Mouse (Mus musculus): Measurements from ENCODE around the gene Tctex1d2. TPM values are rescaled to one million over a fixed set of nuclear protein-coding genes. Genes with fewer than 3 reads are reported as not detected.
A peak's percentile ranks its signal among the peaks of the same experiment; 100 is the strongest.

Tctex1d2 gene
- total RNA-seq, 2 experiments from 2014 or later: 11.8 to 14.3 TPM

DNA sequence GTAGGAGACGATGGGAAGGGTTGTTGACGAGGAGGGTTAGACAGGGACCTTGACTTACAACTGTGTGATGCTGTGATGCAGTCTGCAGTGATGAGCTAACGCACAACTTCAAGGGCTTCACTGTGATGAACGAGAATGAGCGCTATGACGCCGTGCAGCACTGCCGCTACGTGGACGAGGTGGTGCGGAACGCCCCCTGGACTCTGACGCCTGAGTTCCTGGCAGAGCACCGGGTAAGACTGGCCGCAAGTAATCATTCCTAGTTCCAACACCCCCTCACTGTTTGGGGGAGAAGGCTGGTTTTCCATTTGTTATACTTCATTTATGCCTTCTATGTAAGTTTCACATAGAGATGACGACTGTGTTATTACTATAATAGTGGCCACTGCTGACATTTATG is 43.4 kb downstream of the Tctex1d2 start:
- no peak for DNase-seq (ENCODE audit: low spot score in 2 of 2)
- Histone ChIP-seq H3K4me3 (no peak overlapping the region), H3K27ac (no peak overlapping the region)
- TF ChIP-seq CTCF (conservative IDR thresholded peaks at IDR 0.05): no peak

GRCm38 (mm10) chr16:32463426-32463825 is 43.9 kb downstream of the Tctex1d2 start:
- DNase-seq (ENCODE audit: low spot score in 2 of 2): no peak
- TF ChIP-seq CTCF (conservative IDR thresholded peaks at IDR 0.05): no peak
- H3K4me3 ChIP-seq: no peak overlapping the region
- H3K27ac ChIP-seq: no peak overlapping the region

DNA sequence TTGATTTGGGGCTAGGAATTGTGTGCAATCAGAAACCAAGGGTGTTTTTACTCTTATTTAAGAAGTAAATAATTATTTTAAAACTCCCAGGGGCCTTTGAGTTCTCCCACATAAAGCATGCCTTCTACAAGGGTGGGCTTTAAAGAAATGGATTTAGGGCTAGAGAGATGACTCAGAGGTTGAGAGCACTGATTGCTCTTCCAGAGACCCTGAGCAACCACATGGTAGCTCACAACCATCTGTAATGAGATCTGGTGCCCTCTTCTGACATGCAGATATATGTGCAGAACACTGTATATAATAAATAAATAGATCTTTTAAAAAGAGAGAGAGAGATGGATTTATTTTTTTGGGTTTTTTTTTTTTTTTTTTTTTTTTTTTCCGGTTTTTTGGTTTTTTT is 45.4 kb downstream of the Tctex1d2 start:
- TF ChIP-seq CTCF (conservative IDR thresholded peaks at IDR 0.05): peak; percentile 36
- no peak for DNase-seq (ENCODE audit: low spot score in 2 of 2)
- Histone ChIP-seq H3K27ac (no peak overlapping the region), H3K4me3 (no peak overlapping the region)

DNA sequence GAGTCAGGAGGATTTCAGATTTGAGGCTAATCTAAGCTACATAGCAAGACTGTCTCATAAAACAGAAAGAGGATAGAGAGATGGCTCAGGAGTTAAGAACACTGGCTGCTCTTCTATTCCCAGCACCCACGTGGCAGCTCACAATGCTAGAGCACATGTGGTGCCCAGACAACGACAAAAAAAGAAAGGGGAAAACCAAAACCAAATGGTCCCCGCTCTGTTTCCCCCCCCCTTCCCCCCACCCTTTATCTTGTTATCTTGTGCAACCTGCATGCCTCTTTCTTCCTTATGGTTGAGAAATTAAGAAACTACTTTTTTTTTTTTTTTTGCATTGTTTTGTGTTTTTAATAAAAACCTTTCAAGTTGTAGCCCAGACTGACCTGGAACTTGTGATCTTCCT is 49.0 kb downstream of the Tctex1d2 start:
- TF ChIP-seq CTCF (conservative IDR thresholded peaks at IDR 0.05): no peak
- Histone ChIP-seq H3K27ac (no peak overlapping the region), H3K4me3 (no peak overlapping the region)
- DNase-seq (ENCODE audit: low spot score in 2 of 2): no peak

- DNase-seq (ENCODE audit: low spot score in 2 of 2): no peak
- H3K4me3 ChIP-seq: no peak overlapping the region
- TF ChIP-seq CTCF (conservative IDR thresholded peaks at IDR 0.05): no peak
- no peak overlapping the region for H3K27ac ChIP-seq
These were observed 50.1 kb downstream of the Tctex1d2 start for GRCm38 (mm10) chr16:32469404-32470105.

GRCm38 (mm10) chr16:32472276-32473015 is 52.9 kb downstream of the Tctex1d2 start:
- no peak for TF ChIP-seq CTCF (conservative IDR thresholded peaks at IDR 0.05)
- Histone ChIP-seq H3K27ac (peak overlapping the region; percentile 79), H3K4me3 (no peak overlapping the region)
- DNase-seq (ENCODE audit: low spot score in 2 of 2): no peak

DNA sequence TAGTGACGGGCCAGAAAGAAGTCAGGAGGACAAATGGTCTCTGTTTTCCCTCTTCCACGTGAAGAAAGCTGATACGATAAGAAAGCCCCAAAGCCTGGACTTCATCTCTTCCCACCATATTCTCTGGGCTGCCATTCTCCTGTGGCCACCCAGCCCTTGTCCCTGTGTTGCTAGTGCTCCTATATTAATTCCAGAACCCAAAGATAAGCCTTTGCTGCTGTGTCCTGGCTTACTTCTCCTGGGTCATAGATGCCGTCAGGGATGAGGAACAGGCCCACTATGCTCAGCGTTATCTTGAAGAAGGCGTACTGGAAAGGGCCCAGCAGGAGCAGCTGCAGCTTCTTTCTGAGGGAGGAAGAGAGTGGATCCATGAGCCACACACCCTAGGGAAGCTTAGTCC is 57.8 kb downstream of the Tctex1d2 start:
- no peak for TF ChIP-seq CTCF (conservative IDR thresholded peaks at IDR 0.05)
- H3K27ac ChIP-seq: no peak overlapping the region
- DNase-seq (ENCODE audit: low spot score in 2 of 2): no peak
- H3K4me3 ChIP-seq: no peak overlapping the region

Other genes starting within 250 kb of the Tctex1d2 start
- gene Bex6, start 239.9 kb upstream of the Tctex1d2 start, total RNA-seq (2021): not detected
- 10 to 100 TPM; 46.4 to 47.8 TPM for gene Fbxo45, start 172.5 kb upstream of the Tctex1d2 start, total RNA-seq (2021)
- 10 to 100 TPM; 11.8 to 13.0 TPM for gene Wdr53, start 172.5 kb upstream of the Tctex1d2 start, total RNA-seq (2021)
- not detected for gene Smco1, start 148.2 kb upstream of the Tctex1d2 start, total RNA-seq (2021)
- 10 to 100 TPM; 26.5 to 27.1 TPM for gene Rnf168, start 142.2 kb upstream of the Tctex1d2 start, total RNA-seq (2021)
- 10 to 100 TPM; 47.7 to 50.4 TPM for gene Ubxn7, start 87.4 kb upstream of the Tctex1d2 start, total RNA-seq (2021)
- gene Tm4sf19, start 19.2 kb upstream of the Tctex1d2 start, total RNA-seq (2021): not detected
- gene Pcyt1a, start 11.2 kb downstream of the Tctex1d2 start, total RNA-seq (2021): 10 to 100 TPM; 32.6 to 33.7 TPM
- gene Slc51a, start 68.2 kb downstream of the Tctex1d2 start, total RNA-seq (2021): not detected
- not detected for gene Zdhhc19, start 76.6 kb downstream of the Tctex1d2 start, total RNA-seq (2021)
- gene Tfrc, start 189.2 kb downstream of the Tctex1d2 start, total RNA-seq (2021): 10 to 100 TPM; 70.3 to 72.3 TPM
- 100 to 1,000 TPM; 210 to 212 TPM for gene Tnk2, start 224.2 kb downstream of the Tctex1d2 start, total RNA-seq (2021)